Mouse (Mus musculus): ENCODE data around the gene Lamtor3. TPM values are rescaled to one million over a fixed set of nuclear protein-coding genes. Genes with fewer than 3 reads are reported as not detected.
A peak's percentile ranks its signal among the peaks of the same experiment; 100 is the strongest.

Gene Lamtor3
- total and polyA plus RNA-seq, 3 experiments, result 77.5 to 88.3 TPM; not detected in 1

DNA sequence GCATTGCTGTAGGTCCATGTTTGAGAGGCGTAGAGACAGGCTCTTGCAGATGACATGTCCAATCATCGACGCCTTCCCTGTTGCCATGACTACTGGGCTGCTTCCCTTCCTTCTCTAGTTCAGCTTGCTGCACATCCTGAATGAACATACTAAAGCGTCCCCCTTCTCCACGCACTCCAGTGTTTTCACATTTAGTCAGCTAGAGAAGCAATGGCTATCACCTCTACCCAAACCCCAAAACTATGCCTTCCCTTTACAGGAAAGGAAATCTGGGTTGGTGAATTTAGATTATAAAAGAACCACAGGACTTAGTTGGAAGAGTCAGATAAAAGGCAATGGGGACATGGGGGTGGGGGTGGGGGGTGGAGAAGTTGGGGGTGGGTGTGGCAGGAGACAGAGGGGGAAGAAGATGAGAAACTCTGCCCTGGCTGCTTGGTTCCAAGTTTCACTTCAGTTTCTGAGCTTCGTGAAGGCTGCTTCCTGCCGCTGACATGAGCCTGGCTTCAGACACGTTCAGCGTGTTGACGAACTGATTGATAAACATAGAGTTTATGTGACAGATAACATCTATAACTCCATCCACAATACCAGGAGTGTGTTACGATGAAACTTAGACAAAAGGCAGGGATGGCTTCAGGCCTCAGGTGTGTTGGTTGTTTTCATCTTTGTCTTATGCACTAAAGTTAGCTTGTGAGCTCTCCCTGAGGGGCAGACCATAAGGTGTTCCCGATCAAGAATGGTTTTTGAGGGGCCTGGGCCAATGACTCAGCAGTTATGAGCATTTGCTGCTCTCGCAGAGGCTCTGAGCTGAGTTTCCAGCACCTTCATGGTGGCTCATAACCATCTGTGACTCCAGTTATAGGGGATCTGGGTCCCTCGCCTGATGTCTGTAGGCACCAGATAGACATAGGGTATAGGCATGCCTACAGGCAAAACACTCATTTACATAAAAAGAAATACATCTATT lies 34.9 kb downstream of the Lamtor3 start (continued):
- TF ChIP-seq POLR2AphosphoS5 (IDR thresholded peaks at IDR 0.05; ENCODE audit: borderline replicate concordance, low read depth, low read length), result no peak
- no peak for TF ChIP-seq CHD2 (IDR thresholded peaks at IDR 0.05; ENCODE audit: low read length)
- no peak for TF ChIP-seq USF2 (IDR thresholded peaks at IDR 0.05; ENCODE audit: borderline replicate concordance in 1 of 2, insufficient read depth in 1 of 2, low read depth in 1 of 2, low read length in 2 of 2)
- TF ChIP-seq MEF2A (IDR thresholded peaks at IDR 0.05; ENCODE audit: extremely low read depth, insufficient replicate concordance, low read depth, low read length, poor library complexity, severe bottlenecking), result no peak
- no peak for TF ChIP-seq MYB (IDR thresholded peaks at IDR 0.05; ENCODE audit: low read depth, low read length)
- TF ChIP-seq MAZ (IDR thresholded peaks at IDR 0.05; ENCODE audit: low read depth, low read length), result peak; percentile 73; the same call in 1 of the 2 replicates
- TF ChIP-seq UBTF (IDR thresholded peaks at IDR 0.05; ENCODE audit: borderline replicate concordance, insufficient read depth, low read depth, low read length), result no peak
- TF ChIP-seq CHD1 (IDR thresholded peaks at IDR 0.05; ENCODE audit: low read depth, low read length), result no peak; the same call in 1 of the 2 replicates
- TF ChIP-seq EP300 (IDR thresholded peaks at IDR 0.05; ENCODE audit: low read depth in 1 of 2, low read length in 2 of 2), result peak; percentile 87 to 95

DNA sequence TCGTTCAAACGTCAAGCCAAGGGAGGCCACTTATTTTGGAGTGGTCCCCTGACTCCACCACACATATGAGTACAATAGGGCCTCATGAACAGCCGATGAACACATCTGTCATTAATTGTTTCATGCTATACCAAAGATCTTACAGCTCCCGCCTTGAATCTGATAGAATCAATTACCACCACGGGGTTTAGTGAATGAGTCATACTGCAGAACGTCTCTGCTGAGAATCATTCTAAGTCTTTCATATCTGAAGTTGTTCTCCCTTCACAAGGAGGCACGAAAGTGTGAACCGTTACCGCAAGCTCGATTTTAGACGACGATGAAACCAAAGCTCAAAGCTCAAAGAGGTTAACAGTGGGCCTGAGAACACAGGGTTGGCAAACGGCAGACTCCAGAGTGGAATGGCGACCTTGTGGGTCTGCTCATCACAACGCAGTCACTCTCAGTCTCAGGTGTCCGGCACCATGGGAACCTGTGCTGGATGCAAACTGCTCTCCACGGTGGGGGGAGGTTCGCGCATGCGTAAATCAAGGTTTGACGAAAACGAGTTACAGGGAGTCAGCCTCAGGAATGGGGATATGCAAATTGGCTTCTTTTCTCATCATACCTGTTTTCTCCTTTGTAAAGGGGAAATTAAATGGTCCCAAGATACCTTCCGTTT lies 36.1 kb downstream of the Lamtor3 start:
- H3K4me1 ChIP-seq (ENCODE audit: control insufficient read depth in 1 of 2, insufficient read depth in 2 of 2, low read length in 2 of 2), result peaks cover 44 to 78% of the 10 kb centered on the region in 2 experiments
- TF ChIP-seq ZKSCAN1 (IDR thresholded peaks at IDR 0.05; ENCODE audit: low read depth, low read length) (no peak), KAT2A (conservative IDR thresholded peaks at IDR 0.05; ENCODE audit: low read depth, low read length) (no peak), MAX (IDR thresholded peaks at IDR 0.05; ENCODE audit: low read length) (peak; percentile 73), USF2 (IDR thresholded peaks at IDR 0.05; ENCODE audit: borderline replicate concordance in 1 of 2, insufficient read depth in 1 of 2, low read depth in 1 of 2, low read length in 2 of 2) (no peak), MYB (IDR thresholded peaks at IDR 0.05; ENCODE audit: low read depth, low read length) (peak; percentile 42), CHD1 (IDR thresholded peaks at IDR 0.05; ENCODE audit: low read depth, low read length) (peak; percentile 4; the same call in 1 of the 2 replicates), E2F4 (IDR thresholded peaks at IDR 0.05; ENCODE audit: borderline replicate concordance, low read depth, low read length) (no peak), EP300 (IDR thresholded peaks at IDR 0.05; ENCODE audit: low read depth in 1 of 2, low read length in 2 of 2) (peak; percentile 54 to 69), BHLHE40 (IDR thresholded peaks at IDR 0.05; ENCODE audit: borderline replicate concordance, low read depth, low read length) (peak; percentile 14; the same call in 1 of the 2 replicates), SMC3 (IDR thresholded peaks at IDR 0.05; ENCODE audit: low read depth, low read length) (0 out of 2 replicates have a peak, but pooled peaks have one; percentile 9), UBTF (IDR thresholded peaks at IDR 0.05; ENCODE audit: borderline replicate concordance, insufficient read depth, low read depth, low read length) (no peak), ZC3H11A (IDR thresholded peaks at IDR 0.05; ENCODE audit: low read depth, low read length) (no peak), RCOR1 (IDR thresholded peaks at IDR 0.05; ENCODE audit: low read depth, low read length) (peak; percentile 60; the same call in 1 of the 2 replicates), TBP (IDR thresholded peaks at IDR 0.05; ENCODE audit: low read depth, low read length) (peak; percentile 31; the same call in 1 of the 2 replicates), JUND (IDR thresholded peaks at IDR 0.05; ENCODE audit: low read depth, low read length) (peak; percentile 89), POLR2AphosphoS5 (IDR thresholded peaks at IDR 0.05; ENCODE audit: borderline replicate concordance, low read depth, low read length) (no peak), USF1 (IDR thresholded peaks at IDR 0.05; ENCODE audit: low read depth, low read length) (no peak), POLR2A (IDR thresholded peaks at IDR 0.05; ENCODE audit: control insufficient read depth in 1 of 2, insufficient read depth in 1 of 2, low read depth in 1 of 2, low read length in 2 of 2, poor library complexity in 1 of 2) (peak in 1 of 2 experiments; percentile 31; a peak in 2 of 4 replicates), ZMIZ1 (IDR thresholded peaks at IDR 0.05; ENCODE audit: low read depth, low read length) (peak; percentile 59; the same call in 1 of the 2 replicates), NELFE (IDR thresholded peaks at IDR 0.05; ENCODE audit: low read depth, low read length) (peak; percentile 19; the same call in 1 of the 2 replicates), CHD2 (IDR thresholded peaks at IDR 0.05; ENCODE audit: low read length) (no peak), ETS1 (IDR thresholded peaks at IDR 0.05; ENCODE audit: low read depth, low read length) (peak; percentile 93), POLR2AphosphoS2 (IDR thresholded peaks at IDR 0.05; ENCODE audit: low read length) (no peak), SIN3A (IDR thresholded peaks at IDR 0.05; ENCODE audit: low read length) (0 out of 2 replicates have a peak, but pooled peaks have one; percentile 32), MYC (IDR thresholded peaks at IDR 0.05; ENCODE audit: low read depth, low read length) (peak; percentile 55; the same call in 1 of the 2 replicates), MAFK (IDR thresholded peaks at IDR 0.05; ENCODE audit: borderline replicate concordance, low read depth, low read length) (0 out of 2 replicates have a peak, but pooled peaks have one; percentile 38)

More for the DNA sequence above, 36.1 kb downstream of the Lamtor3 start:
- DNase-seq (ENCODE audit: low read depth, low spot score), result peak; percentile 84
- H3K9ac ChIP-seq (ENCODE audit: control insufficient read depth, low read depth, low read length, poor library complexity, severe bottlenecking), result peak overlapping the region; percentile 58
- H3K9me3 ChIP-seq (replicated peaks; ENCODE audit: insufficient read depth, low read length), result no peaks in the 10 kb centered on the region
- H3K79me2 ChIP-seq (ENCODE audit: control insufficient read depth, insufficient read depth, low read length, poor library complexity), result peaks cover 4% of the 10 kb centered on the region
- H3K27ac ChIP-seq (ENCODE audit: control insufficient read depth, low read depth, low read length), result peak overlapping the region; percentile 95
- peaks cover 3 to 80% of the 10 kb centered on the region in 2 experiments for H3K36me3 ChIP-seq (ENCODE audit: control insufficient read depth in 1 of 2, insufficient read depth in 2 of 2, low read length in 2 of 2)
- no peak overlapping the region for H3K4me3 ChIP-seq (ENCODE audit: control insufficient read depth in 1 of 2, insufficient read depth in 1 of 2, low read depth in 2 of 2, low read length in 2 of 2)
- H3K27me3 ChIP-seq (ENCODE audit: control insufficient read depth in 1 of 2, insufficient read depth in 2 of 2, low read length in 2 of 2), result no peaks in the 10 kb centered on the region
